Mouse (Mus musculus): ENCODE data around the gene Phactr2.

The Phactr2 gene

DNA sequence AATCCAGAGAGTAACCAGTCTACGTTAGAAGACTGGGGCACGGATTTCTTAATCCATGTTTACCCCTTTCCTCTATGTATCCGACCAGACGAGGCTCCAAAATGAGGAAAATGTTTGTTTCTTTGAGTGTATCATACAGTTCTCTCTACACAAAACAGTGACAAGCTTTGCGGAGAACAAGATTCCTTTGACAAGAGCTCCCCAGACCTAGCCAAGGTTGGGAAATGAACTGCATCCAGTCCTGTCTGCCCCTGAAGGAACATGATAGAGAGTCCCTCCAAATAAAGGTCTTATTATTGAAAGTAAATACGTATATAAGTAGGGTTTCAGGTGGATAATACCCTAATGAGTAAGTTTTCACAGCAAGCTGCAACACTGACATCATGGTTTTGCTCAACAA lies 199.1 kb downstream of the Phactr2 start:
- no peak for DNase-seq (ENCODE audit: low spot score in 2 of 2)

DNA sequence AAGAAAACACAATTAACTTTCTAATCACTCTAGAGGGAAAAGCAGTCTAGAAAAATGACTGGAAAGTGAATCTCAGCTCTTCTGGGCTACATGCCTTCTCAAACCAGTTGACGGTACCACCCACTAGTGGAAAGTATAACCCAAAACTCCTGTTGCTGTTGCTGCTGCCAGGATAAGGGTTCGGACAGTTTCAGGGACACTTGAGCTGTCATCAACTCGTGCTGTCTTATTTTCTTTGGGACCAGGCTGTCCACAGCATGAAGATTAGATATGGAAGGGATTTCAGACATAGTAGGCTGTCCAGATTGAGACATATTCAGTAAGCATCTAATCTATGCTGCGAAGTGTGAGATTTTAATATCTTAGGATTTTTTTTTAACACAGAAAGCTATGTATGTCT lies 199.5 kb downstream of the Phactr2 start:
- peak; percentile 28 to 42 for DNase-seq (ENCODE audit: low spot score in 2 of 2)

- peak in 1 of 2 experiments; percentile 23 for DNase-seq (ENCODE audit: low spot score in 2 of 2)
Measured at GRCm38 (mm10) chr10:13273756-13274155, 200.5 kb downstream of the Phactr2 start.

- no peak for DNase-seq (ENCODE audit: low spot score in 2 of 2)
Measured at GRCm38 (mm10) chr10:13271716-13272115, 202.5 kb downstream of the Phactr2 start.

DNA sequence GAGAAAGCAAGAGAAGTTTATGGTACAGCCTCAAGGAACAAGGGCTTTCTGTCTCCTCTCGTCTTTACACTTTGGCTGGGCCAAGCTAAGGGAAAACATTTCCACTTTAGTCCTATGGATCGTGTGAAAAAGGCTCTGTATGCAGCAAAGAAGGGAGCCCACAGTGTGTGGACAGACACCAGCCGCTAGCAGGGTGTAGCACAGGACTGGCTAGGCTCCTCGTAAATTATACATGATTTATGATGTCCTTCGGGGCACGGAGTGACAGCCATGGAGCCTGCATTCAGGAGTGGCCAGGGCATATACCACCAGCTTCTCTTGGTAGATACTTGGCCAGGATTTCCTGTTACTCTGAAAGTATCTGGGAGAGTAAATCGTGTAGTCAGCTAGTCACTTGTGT lies 203.1 kb downstream of the Phactr2 start:
- DNase-seq (ENCODE audit: low spot score in 2 of 2) = no peak

DNA sequence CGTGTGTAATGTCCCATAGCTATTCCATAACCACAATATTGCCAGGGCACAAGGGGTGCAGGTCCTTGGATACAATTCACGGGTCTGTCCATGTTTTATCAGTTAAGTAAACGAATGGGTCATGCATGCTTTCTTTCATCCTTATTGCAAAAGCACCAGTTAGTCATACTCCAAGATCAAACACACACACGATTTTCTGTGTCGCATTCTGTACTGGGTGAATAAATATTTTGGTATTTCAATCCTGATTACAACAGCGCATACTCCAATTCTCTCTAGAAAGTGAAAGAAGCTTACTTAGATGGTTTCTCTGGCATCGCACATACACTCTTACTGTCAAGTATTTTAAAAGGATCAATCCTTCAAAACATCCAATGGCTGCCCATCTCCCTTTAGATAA lies 203.9 kb downstream of the Phactr2 start:
- no peak for DNase-seq (ENCODE audit: low spot score in 2 of 2)

GRCm38 (mm10) chr10:13259251-13259650 lies 215.0 kb downstream of the Phactr2 start:
- DNase-seq (ENCODE audit: low spot score in 2 of 2) = no peak

- DNase-seq (ENCODE audit: low spot score in 2 of 2) = peak in 1 of 2 experiments; percentile 40
Measured at GRCm38 (mm10) chr10:13256196-13256595, 218.0 kb downstream of the Phactr2 start.

- DNase-seq (ENCODE audit: low spot score in 2 of 2) = no peak
Measured at GRCm38 (mm10) chr10:13250280-13250679, 223.9 kb downstream of the Phactr2 start.

- DNase-seq (ENCODE audit: low spot score in 2 of 2) = no peak
Measured at GRCm38 (mm10) chr10:13249126-13249525, 225.1 kb downstream of the Phactr2 start.

GRCm38 (mm10) chr10:13245714-13246113 lies 228.5 kb downstream of the Phactr2 start:
- no peak for DNase-seq (ENCODE audit: low spot score in 2 of 2)

- peak in 1 of 2 experiments; percentile 20 for DNase-seq (ENCODE audit: low spot score in 2 of 2)
Measured at GRCm38 (mm10) chr10:13244192-13244591, 230.0 kb downstream of the Phactr2 start.

DNA sequence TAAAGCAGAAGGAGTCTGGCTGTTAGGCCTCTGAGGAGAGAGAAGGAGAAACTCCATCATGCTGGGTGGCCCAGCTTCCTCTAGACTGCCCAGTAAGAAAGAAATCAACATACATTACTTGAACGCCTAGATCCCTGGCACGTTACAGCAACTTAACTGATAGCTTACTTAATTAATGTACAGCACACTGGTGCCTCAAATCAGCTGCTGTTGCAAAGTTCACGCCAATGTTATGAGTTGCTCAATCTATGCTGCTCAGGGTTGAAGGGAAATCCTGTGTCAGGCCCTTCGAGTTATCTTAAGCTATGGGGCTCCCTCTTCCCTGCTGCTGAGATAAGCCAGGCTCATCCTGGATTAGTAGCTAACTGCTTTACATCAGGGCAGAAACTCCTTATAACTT lies 233.8 kb downstream of the Phactr2 start:
- DNase-seq (ENCODE audit: low spot score in 2 of 2) = no peak

DNA sequence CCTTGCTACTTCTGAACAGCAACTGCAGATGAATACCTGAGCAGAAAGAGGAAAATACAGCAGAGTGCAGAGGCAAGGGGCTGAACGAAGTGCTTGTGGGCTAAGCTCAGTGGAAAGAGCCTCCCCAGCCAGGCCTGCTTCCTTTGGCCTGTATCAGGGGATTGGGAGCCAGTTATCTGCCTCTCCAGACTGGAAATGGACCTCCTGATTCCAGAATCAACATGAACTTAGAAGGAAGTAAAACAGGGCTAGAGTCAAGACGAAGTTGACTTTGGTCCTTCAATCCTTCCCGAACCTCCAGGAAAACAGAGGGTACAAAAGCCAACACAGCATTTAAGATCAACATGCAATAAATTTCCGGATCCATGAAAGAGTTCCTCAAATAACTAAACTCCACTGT lies 236.0 kb downstream of the Phactr2 start:
- peak; percentile 12 to 14 for DNase-seq (ENCODE audit: low spot score in 2 of 2)

DNA sequence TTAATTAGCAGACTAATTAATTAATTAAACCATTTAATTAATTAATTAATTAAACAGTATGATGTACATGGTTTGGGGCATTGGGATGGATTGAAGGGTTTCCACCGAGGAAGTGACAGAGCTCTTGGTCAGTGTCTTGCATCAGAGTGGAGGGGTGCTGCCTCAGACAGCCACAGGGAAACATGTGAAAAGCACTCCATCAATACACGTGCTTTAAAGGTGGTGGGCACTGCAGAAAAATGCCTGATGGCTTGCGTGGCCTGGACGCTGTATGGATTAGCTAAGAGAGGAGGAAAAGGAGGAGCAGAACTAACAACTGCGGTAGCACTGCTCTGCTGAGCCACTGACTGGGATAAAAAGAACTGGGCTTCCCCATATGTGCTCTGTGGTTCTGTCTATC lies 237.3 kb downstream of the Phactr2 start:
- DNase-seq (ENCODE audit: low spot score in 2 of 2) = no peak

DNA sequence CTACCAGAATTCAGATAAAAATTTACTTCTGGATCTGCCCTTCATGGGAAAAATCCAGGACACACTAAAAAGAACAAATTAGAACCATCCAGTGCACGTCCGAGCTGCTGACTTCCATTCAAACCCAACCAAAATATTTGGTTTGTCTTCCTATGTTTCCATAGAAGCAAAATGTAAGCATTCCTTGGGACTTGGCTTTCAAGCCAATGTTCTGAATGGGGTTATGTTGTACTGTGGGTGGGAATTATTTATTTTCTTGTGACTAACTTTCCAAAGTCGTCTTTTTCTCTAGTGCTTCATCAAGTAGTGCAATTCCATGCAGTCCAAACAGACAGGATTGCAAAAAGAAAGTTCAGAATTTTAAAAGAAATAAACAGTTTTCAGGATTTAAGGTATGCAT lies 239.7 kb downstream of the Phactr2 start:
- no peak for DNase-seq (ENCODE audit: low spot score in 2 of 2)

DNA sequence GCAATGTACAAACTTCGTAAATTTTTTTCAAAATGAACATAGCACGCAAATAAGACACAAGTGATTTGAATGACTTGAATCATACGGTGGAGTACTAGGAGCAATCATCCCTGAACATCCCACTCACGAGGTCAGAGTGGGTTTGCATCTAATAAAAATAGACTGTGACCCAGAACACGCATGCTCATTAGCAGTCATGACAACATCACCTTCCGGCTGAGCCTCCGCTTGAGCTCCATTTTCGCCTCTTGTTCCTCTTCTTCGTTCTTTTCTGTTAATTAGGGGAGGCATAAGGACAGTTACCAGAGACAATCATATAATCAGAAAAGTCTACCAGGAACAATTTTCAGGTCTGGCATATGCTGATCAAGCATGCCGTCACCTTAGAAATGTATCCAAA lies 240.3 kb downstream of the Phactr2 start:
- DNase-seq (ENCODE audit: low spot score in 2 of 2) = no peak

DNA sequence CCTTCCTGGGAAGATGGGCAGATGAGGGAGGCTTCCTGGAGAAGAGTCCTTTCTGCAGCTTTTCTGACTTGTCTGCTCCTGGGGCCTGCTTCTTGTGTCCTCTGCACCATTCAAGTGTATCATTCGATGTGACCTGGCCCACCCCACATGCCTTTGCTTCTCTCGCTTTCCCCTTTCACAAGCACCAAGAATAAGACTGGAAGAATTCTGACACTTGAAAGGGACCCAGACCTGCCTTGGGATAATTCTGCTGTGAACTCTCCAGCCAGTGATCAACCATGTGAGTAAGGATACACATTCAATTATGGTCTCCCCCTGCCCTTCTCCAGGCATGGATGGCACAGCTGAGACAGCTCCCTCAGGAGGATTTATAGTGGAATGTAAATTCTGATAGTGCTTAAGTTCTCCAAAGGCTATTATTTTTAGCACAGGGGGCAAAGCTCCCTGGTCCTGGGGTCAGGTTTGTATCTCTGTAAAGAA lies 241.0 kb downstream of the Phactr2 start:
- no peak for DNase-seq (ENCODE audit: low spot score in 2 of 2)

DNA sequence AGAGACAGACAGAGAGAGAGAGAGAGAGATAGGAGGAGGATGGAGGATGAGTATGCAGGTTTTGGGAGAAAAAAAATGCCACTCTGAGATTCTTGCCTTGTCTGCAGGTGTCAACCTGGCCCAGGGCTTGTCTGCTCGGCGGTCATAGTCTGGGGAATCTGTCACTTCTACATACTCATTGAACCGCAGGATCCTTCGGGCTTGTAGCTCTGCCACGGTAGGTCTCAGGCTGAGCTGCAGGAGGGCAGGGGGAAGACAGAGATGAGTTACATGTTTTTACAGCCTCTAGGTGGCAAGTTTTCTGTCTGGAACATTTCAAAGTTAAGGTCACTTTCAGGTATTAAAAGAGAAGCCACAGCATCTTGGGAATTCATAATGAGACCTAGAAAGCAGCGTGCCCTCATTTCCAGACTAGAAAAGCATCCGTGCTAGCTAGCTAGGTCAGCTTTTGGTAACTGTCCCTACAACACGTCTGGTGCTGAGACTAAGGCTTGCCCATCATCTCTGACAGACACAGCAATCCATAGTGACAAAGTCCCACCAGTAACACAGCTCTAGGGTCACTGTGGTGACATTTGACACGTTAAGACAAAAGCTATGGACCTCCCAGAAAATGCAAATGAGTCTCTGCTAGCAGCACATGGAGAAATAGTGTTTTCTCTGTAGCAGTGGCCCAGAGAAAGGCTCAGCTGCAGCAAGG lies 241.6 kb downstream of the Phactr2 start:
- DNase-seq (ENCODE audit: low spot score in 2 of 2) = no peak

DNA sequence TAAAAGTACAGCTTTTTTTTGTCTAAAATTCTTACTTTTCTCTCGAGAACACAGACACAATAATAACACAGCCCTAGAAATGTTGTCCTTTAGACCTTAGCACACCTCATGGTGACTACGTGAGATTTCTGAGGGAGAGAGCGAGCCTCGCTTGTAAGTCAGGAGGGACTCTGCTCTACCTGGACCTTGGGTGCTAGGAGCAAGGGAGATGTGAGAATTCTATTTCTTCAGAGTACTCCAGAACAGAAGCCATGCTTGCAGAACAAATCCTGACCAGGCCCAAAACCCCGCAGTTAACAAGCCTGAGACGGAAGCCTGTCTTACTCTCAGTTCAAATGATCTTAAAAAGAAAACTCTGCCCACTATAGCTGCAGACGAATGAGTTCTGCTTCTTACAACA lies 243.5 kb downstream of the Phactr2 start:
- DNase-seq (ENCODE audit: low spot score in 2 of 2) = no peak

DNA sequence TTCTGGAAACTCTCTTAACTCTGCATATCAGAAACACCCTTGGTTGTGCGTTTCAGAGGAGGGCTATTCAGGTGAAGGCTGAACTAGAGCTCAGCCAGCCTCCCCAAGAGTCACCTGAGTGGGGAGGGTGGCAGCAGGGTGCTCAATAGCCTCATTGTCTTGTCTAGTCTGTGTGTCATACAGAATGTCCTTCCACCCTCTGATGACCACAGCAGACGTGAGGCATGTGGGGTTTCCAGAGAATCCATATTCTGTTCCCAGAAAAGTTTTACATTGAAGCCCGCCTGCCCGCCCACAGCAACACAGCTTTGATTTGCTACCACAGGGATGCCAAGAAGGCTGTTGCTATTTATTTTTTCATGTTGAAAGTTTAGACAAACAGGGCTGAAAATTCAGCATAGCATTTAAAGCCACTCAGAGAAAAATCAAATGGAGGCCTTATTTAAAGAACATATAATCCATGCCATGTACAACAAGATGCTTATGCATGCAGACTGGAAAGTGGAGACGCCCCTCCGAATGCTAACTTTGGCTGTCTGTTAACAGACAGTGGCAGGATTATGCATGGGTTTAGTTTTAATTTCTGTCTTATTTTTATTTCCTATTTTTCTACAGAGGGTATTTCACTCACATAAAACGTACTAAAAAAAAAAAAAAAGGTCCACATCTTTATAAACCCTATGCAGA lies 248.7 kb downstream of the Phactr2 start:
- no peak for DNase-seq (ENCODE audit: low spot score in 2 of 2)

DNA sequence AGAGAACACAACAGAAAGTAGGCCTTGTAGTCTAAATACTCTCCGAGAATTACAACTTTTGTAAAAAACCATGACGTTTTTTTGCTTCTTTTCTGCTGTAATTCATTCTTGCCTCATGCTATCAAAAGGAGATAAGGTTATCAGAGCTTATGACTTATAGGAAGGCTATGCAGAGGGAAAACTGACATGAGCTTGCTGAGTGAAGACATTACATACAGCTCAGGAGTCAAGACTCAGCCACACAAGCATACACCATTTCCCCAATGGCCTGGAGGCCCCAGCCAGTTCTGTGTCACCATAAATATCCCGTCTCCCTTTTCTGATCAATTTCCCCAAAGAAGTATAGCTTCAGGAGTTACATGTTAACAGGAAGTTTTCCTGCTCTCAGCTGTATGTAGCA lies 252.1 kb downstream of the Phactr2 start:
- no peak for DNase-seq (ENCODE audit: low spot score in 2 of 2)

- DNase-seq (ENCODE audit: low spot score in 2 of 2) = no peak
Measured at GRCm38 (mm10) chr10:13220061-13220460, 254.2 kb downstream of the Phactr2 start.
